Mouse (Mus musculus) lung, adult 2 months (tissue): ENCODE measurements around the gene Vav3. TPM values are rescaled to one million over a fixed set of nuclear protein-coding genes. Genes with fewer than 3 reads are reported as not detected.

Experiments used
- DNase-seq: peaks from one replicate; pipeline ENCODE4 v3.0.0; 2022
- H3K4me1 ChIP-seq: fragments of 200-500 bp; 2 replicates; pipeline ENCODE4 v1.6.1; 2011; ENCODE audit warnings: low read length; ENCODE audit not compliant: control insufficient read depth, insufficient read depth
- H3K4me3 ChIP-seq: fragments of 200-500 bp; replicated peaks from 2 replicates; pipeline ENCODE3; 2011; ENCODE audit warnings: low read depth, mild to moderate bottlenecking, control low read depth, low read length; ENCODE audit errors: extremely low read depth
- CTCF ChIP-seq: fragments of 200-500 bp; IDR thresholded peaks from 2 replicates; pipeline ENCODE4 v1.5.1; 2011; ENCODE audit warnings: mild to moderate bottlenecking, low read length, control low read depth; ENCODE audit not compliant: insufficient read depth
- POLR2A ChIP-seq: fragments of 200-500 bp; IDR thresholded peaks from 2 replicates; pipeline ENCODE4 v1.6.1; 2011; ENCODE audit warnings: low read depth, mild to moderate bottlenecking, control low read depth, low read length, borderline replicate concordance; ENCODE audit errors: extremely low read depth
- WGBS: fragments of 180-500 bp; shearing (Covaris S2); methylation state at CpG from one replicate; pipeline ENCODE4 v1.1.7; 2018; 5-methylcytosine and 5-hydroxymethylcytosine counted together
- polyA plus RNA-seq: library from polyadenylated mRNA; depleted of rRNA; stranded (reverse); fragments of >200 nt; gene quantifications from 2 replicates; pipeline ENCODE4 v1.2.3, GENCODE M21; 2012

Gene Vav3
- polyA plus RNA-seq, 1 experiment: 3.9 TPM

GRCm38 (mm10) chr3:109486786-109487185, 146.3 kb downstream of the Vav3 start:
- TF ChIP-seq CTCF: no peak
- TF ChIP-seq POLR2A: no peak
- Histone ChIP-seq H3K4me3 (no peak overlapping the region), H3K4me1 (no peaks in the 10 kb centered on the region)
- WGBS: 84% methylated on average over 3 of the region's 3 CpGs
- no peak for DNase-seq

- TF ChIP-seq CTCF (no peak), POLR2A (no peak)
- no peak for DNase-seq
Measured at GRCm38 (mm10) chr3:109487823-109488222, 147.4 kb downstream of the Vav3 start.

GRCm38 (mm10) chr3:109488750-109489171, 148.3 kb downstream of the Vav3 start:
- 72% methylated on average over 4 of the region's 4 CpGs for WGBS
- no peak for TF ChIP-seq CTCF
- Histone ChIP-seq H3K4me3 (no peak overlapping the region), H3K4me1 (no peaks in the 10 kb centered on the region)
- DNase-seq: no peak

More at GRCm38 (mm10) chr3:109487823-109488222, 147.4 kb downstream of the Vav3 start:
- Histone ChIP-seq H3K4me1 (no peaks in the 10 kb centered on the region), H3K4me3 (no peak overlapping the region)
- WGBS: 93% methylated on average over 4 of the region's 4 CpGs

GRCm38 (mm10) chr3:109490561-109491296, 150.3 kb downstream of the Vav3 start:
- Histone ChIP-seq H3K4me1 (no peaks in the 10 kb centered on the region), H3K4me3 (no peak overlapping the region)
- DNase-seq: no peak
- TF ChIP-seq CTCF (no peak), POLR2A (no peak)
- WGBS: 63% methylated on average over 11 of the region's 11 CpGs

- 4% methylated on average over 2 of the region's 2 CpGs for WGBS
- Histone ChIP-seq H3K4me1 (no peaks in the 10 kb centered on the region), H3K4me3 (no peak overlapping the region)
- DNase-seq: peak; percentile 22
- TF ChIP-seq POLR2A (no peak), CTCF (peak; percentile 32; the same call in 1 of the 2 replicates)
Measured at GRCm38 (mm10) chr3:109491568-109491967, 151.1 kb downstream of the Vav3 start.

GRCm38 (mm10) chr3:109496461-109496860, 156.0 kb downstream of the Vav3 start:
- Histone ChIP-seq H3K4me3 (no peak overlapping the region), H3K4me1 (no peaks in the 10 kb centered on the region)
- TF ChIP-seq POLR2A (no peak), CTCF (no peak)
- DNase-seq: no peak
- 90% methylated on average over 5 of the region's 5 CpGs for WGBS

GRCm38 (mm10) chr3:109497074-109497473, 156.6 kb downstream of the Vav3 start:
- TF ChIP-seq POLR2A (no peak), CTCF (no peak)
- H3K4me3 ChIP-seq: no peak overlapping the region
- no peaks in the 10 kb centered on the region for H3K4me1 ChIP-seq
- WGBS: 81% methylated on average over 4 of the region's 4 CpGs
- no peak for DNase-seq

- 93% methylated on average over 1 of the region's 1 CpGs for WGBS
- DNase-seq: no peak
- Histone ChIP-seq H3K4me3 (no peak overlapping the region), H3K4me1 (no peaks in the 10 kb centered on the region)
- TF ChIP-seq POLR2A (no peak), CTCF (no peak)
Measured at GRCm38 (mm10) chr3:109499861-109500456, 159.5 kb downstream of the Vav3 start.

GRCm38 (mm10) chr3:109509784-109510183, 169.3 kb downstream of the Vav3 start:
- no peak for TF ChIP-seq CTCF
- no peak for TF ChIP-seq POLR2A
- DNase-seq: no peak
- no peaks in the 10 kb centered on the region for H3K4me1 ChIP-seq
- H3K4me3 ChIP-seq: no peak overlapping the region
- 74% methylated on average over 1 of the region's 1 CpGs for WGBS

- TF ChIP-seq POLR2A: no peak
- TF ChIP-seq CTCF: no peak
- WGBS: 90% methylated on average over 1 of the region's 1 CpGs
- Histone ChIP-seq H3K4me3 (no peak overlapping the region), H3K4me1 (no peaks in the 10 kb centered on the region)
- DNase-seq: no peak
Measured at GRCm38 (mm10) chr3:109511849-109512248, 171.4 kb downstream of the Vav3 start.
